Mouse (Mus musculus) intestine, embryonic 15.5 days (tissue): ENCODE data around the gene Il6ra. TPM values are rescaled to one million over a fixed set of nuclear protein-coding genes. Genes with fewer than 3 reads are reported as not detected.

Experiments
- polyA plus RNA-seq: library from polyadenylated mRNA; unstranded; fragments of >200 nt; fragmentation: Nextera tagmentation; extraction: Ambion mirVana; gene quantifications from 2 replicates; pipeline ENCODE4 v1.2.1, GENCODE M21; 2015

The Il6ra gene
- polyA plus RNA-seq, 1 experiment from 2014 or later: 2.8 TPM

Other genes with a start within 250 kb of the Il6ra start
- 9.7 and 10.4 TPM in 2 replicates for gene Adar, start 198.2 kb downstream of the Il6ra start, polyA plus RNA-seq
- gene Chrnb2, start 148.6 kb downstream of the Il6ra start, polyA plus RNA-seq: 1.6 and 1.7 TPM in 2 replicates
- gene Ube2q1, start 139.6 kb downstream of the Il6ra start, polyA plus RNA-seq: 12.3 and 14.3 TPM in 2 replicates
- gene She, start 81.8 kb downstream of the Il6ra start, polyA plus RNA-seq: 3.7 and 3.8 TPM in 2 replicates
- 8.4 and 10.5 TPM in 2 replicates for gene Atp8b2, start 50.3 kb upstream of the Il6ra start, polyA plus RNA-seq
- 128 and 134 TPM in 2 replicates for gene Hax1, start 85.6 kb upstream of the Il6ra start, polyA plus RNA-seq
- 188 TPM in 2 replicates for gene 4933434E20Rik, start 138.4 kb upstream of the Il6ra start, polyA plus RNA-seq
- gene Ubap2l, start 139.4 kb upstream of the Il6ra start, polyA plus RNA-seq: 141 and 164 TPM in 2 replicates
- 562 and 582 TPM in 2 replicates for gene Tpm3, start 159.5 kb upstream of the Il6ra start, polyA plus RNA-seq
- 0.25 and 0.33 TPM in 2 replicates for gene Nup210l, start 190.9 kb upstream of the Il6ra start, polyA plus RNA-seq